Mouse (Mus musculus) 416B (cell line): Measurements from ENCODE around the gene Sbk3.
"Not testable (repeated sequence)": the region's sequence is repeated elsewhere in the genome, so short reads cannot be mapped to it uniquely, and the experiment has no call there.

ENCODE experiments used
- DNase-seq: peaks from one replicate; pipeline ENCODE4 v3.0.0; 2011; ENCODE audit warnings: low read depth

The Sbk3 gene

GRCm38 (mm10) chr7:4971068-4971467 is at the start of gene Sbk3:
Sbk3 (minus strand) TSS chr7:4971168.
- no peak for DNase-seq

GRCm38 (mm10) chr7:5020685-5021084 is 49.7 kb upstream of the Sbk3 start:
- DNase-seq, result peak; percentile 53

- DNase-seq, result peak; percentile 99
Measured at GRCm38 (mm10) chr7:5020000-5020681, 49.2 kb upstream of the Sbk3 start, which contains the start of the genes Zfp865 and Ccdc106. Zfp865 (plus strand) TSS chr7:5020376. Ccdc106 (plus strand) TSS chr7:5020553.

- DNase-seq, result peak; percentile 29
Measured at GRCm38 (mm10) chr7:5019576-5019975, 48.6 kb upstream of the Sbk3 start.

GRCm38 (mm10) chr7:5017931-5018330 is 47.0 kb upstream of the Sbk3 start:
- no peak for DNase-seq

- no peak for DNase-seq
Measured at GRCm38 (mm10) chr7:5017352-5017751, 46.4 kb upstream of the Sbk3 start.

GRCm38 (mm10) chr7:5016920-5017319 is 46.0 kb upstream of the Sbk3 start:
- DNase-seq, result peak; percentile 32

- no peak for DNase-seq
Measured at GRCm38 (mm10) chr7:5016057-5016456, 45.1 kb upstream of the Sbk3 start.

- DNase-seq, result peak; percentile 99
Measured at GRCm38 (mm10) chr7:5015118-5016001, 44.4 kb upstream of the Sbk3 start, which contains the start of gene Gm44973. Gm44973 (plus strand) TSS chr7:5015496.

- DNase-seq, result peak; percentile 99
Measured at GRCm38 (mm10) chr7:5014251-5015117, 43.5 kb upstream of the Sbk3 start, which contains the start of the genes Zfp524 and Fiz1. Zfp524 (plus strand) TSS chr7:5014415. Fiz1 (minus strand) TSS chr7:5014697.

GRCm38 (mm10) chr7:5012681-5013513 is 41.9 kb upstream of the Sbk3 start:
- no peak for DNase-seq

- no peak for DNase-seq
Measured at GRCm38 (mm10) chr7:5008229-5008628, 37.3 kb upstream of the Sbk3 start.

- DNase-seq, result not testable (repeated sequence)
Measured at GRCm38 (mm10) chr7:5002876-5003275, 31.9 kb upstream of the Sbk3 start.

- peak; percentile 71 for DNase-seq
Measured at GRCm38 (mm10) chr7:4999876-5000275, 28.9 kb upstream of the Sbk3 start.

GRCm38 (mm10) chr7:4996934-4997333 is 26.0 kb upstream of the Sbk3 start:
- DNase-seq, result no peak

GRCm38 (mm10) chr7:4996003-4996895 is 25.3 kb upstream of the Sbk3 start, which contains the start of gene Zfp579:
Zfp579 (minus strand) TSS chr7:4996158.
- DNase-seq, result peak; percentile 94

- DNase-seq, result no peak
Measured at GRCm38 (mm10) chr7:4995268-4996002, 24.5 kb upstream of the Sbk3 start.

GRCm38 (mm10) chr7:4993999-4994788 is 23.2 kb upstream of the Sbk3 start:
- DNase-seq, result no peak
